10 mouse cellular contexts compared by ENCODE assay signal in genomic region chr8:125389756-125390505, GRCm38 (mm10).
DNase-seq lines count a peak whose midpoint lies in the region; ATAC-seq and TF ChIP-seq lines count a peak whose summit lies in the region.
"Had no signal": no experiment of that assay in that cellular context is flagged by ENCODE, and none has a peak within 500 bp of the region (broad histone marks: within the 10 kb centered on the region; RNA-seq: fewer than 3 reads in every experiment).

No protein-coding gene starts in this region.

- peak overlapping the region; percentile 72 for H3K27ac ChIP-seq in forebrain, postnatal 0 days (ENCODE audit: low read depth, low read length)
- peak overlapping the region; percentile 92 for H3K27ac ChIP-seq in heart, postnatal 0 days (ENCODE audit: low read depth)

- H3K9me3 ChIP-seq in forebrain, postnatal 0 days (ENCODE audit: low read length) = no peaks in the 10 kb centered on the region
- H3K9me3 ChIP-seq in heart, postnatal 0 days (replicated peaks; ENCODE audit: control insufficient read depth, low read length) = no peaks in the 10 kb centered on the region

- WGBS in forebrain, postnatal 0 days = 31% methylated on average over 13 of the region's 13 CpGs
- WGBS in heart, postnatal 0 days = 34% methylated on average over 13 of the region's 13 CpGs

- no peak for TF ChIP-seq EP300 in heart, postnatal 0 days (IDR thresholded peaks at IDR 0.05; ENCODE audit: low read depth)

- no peak overlapping the region for H3K4me3 ChIP-seq in forebrain, postnatal 0 days (ENCODE audit: low read depth, low read length)
- no peak overlapping the region for H3K4me3 ChIP-seq in heart, postnatal 0 days (ENCODE audit: low read depth, low read length)
- H3K4me3 ChIP-seq: erythroblast, embryonic 14.5 days had no signal

- no peaks in the 10 kb centered on the region for H3K27me3 ChIP-seq in forebrain, postnatal 0 days (ENCODE audit: insufficient read depth, low read length)
- H3K27me3 ChIP-seq in heart, postnatal 0 days (ENCODE audit: control insufficient read depth, insufficient read depth, low read length) = no peaks in the 10 kb centered on the region

- ATAC-seq in forebrain, postnatal 0 days = peak; percentile 53
- ATAC-seq in heart, postnatal 0 days (ENCODE audit: insufficient read depth, low read depth) = no peak

- H3K36me3 ChIP-seq in forebrain, postnatal 0 days (ENCODE audit: insufficient read depth) = no peaks in the 10 kb centered on the region
- no peaks in the 10 kb centered on the region for H3K36me3 ChIP-seq in heart, postnatal 0 days (replicated peaks; ENCODE audit: control insufficient read depth, insufficient read depth, low read length)
- H3K36me3 ChIP-seq: G1E had no signal

- H3K4me2 ChIP-seq in forebrain, postnatal 0 days (ENCODE audit: low read depth) = no peak overlapping the region
- no peak overlapping the region for H3K4me2 ChIP-seq in heart, postnatal 0 days (ENCODE audit: low read depth, low read length)

- H3K4me1 ChIP-seq in forebrain, postnatal 0 days (ENCODE audit: insufficient read depth) = peaks cover 33% of the 10 kb centered on the region
- peaks cover 57% of the 10 kb centered on the region for H3K4me1 ChIP-seq in heart, postnatal 0 days (ENCODE audit: control insufficient read depth, insufficient read depth)

- TF ChIP-seq CTCF in forebrain, postnatal 0 days (IDR thresholded peaks at IDR 0.05; ENCODE audit: low read depth) = no peak
- no peak for TF ChIP-seq CTCF in heart, postnatal 0 days (IDR thresholded peaks at IDR 0.05; ENCODE audit: low read depth)

- 0 out of 2 replicates have a peak overlapping the region, but pooled peaks have one; percentile 22 for H3K9ac ChIP-seq in forebrain, postnatal 0 days
- no peak overlapping the region for H3K9ac ChIP-seq in heart, postnatal 0 days (replicated peaks; ENCODE audit: low read depth, low read length)

- peak; percentile 36 for DNase-seq in urinary bladder, postnatal 14 days (ENCODE audit: low spot score)
- DNase-seq in urinary bladder, postnatal 25 days (ENCODE audit: low spot score) = no peak
- DNase-seq in forebrain, postnatal 0 days = peak; percentile 85
- DNase-seq in heart, postnatal 0 days (ENCODE audit: low spot score) = peak; percentile 88
- DNase-seq in layer of hippocampus, adult 11-12 months (ENCODE audit: low spot score) = peak; percentile 78
- peak; percentile 59 to 81 for DNase-seq in lung, postnatal 4 days
- DNase-seq in spleen, adult 12 weeks (ENCODE audit: low spot score) = no peak
- DNase-seq in spleen, postnatal 10 days (ENCODE audit: low spot score in 2 of 2) = no peak

Comparison
In these comparisons a context has a peak if more than half of its experiments do, and no peak if none do; other contexts are left out.
1. DNase-seq: peak in urinary bladder, postnatal 14 days (single experiment), forebrain, postnatal 0 days (single experiment), heart, postnatal 0 days (single experiment), layer of hippocampus, adult 11-12 months (single experiment) and lung, postnatal 4 days (2 of 2); none in urinary bladder, postnatal 25 days (single experiment), spleen, adult 12 weeks (single experiment) and spleen, postnatal 10 days (0 of 2).